Comparison of ENCODE assay signal across 8 mouse cellular contexts in the genomic region with DNA sequence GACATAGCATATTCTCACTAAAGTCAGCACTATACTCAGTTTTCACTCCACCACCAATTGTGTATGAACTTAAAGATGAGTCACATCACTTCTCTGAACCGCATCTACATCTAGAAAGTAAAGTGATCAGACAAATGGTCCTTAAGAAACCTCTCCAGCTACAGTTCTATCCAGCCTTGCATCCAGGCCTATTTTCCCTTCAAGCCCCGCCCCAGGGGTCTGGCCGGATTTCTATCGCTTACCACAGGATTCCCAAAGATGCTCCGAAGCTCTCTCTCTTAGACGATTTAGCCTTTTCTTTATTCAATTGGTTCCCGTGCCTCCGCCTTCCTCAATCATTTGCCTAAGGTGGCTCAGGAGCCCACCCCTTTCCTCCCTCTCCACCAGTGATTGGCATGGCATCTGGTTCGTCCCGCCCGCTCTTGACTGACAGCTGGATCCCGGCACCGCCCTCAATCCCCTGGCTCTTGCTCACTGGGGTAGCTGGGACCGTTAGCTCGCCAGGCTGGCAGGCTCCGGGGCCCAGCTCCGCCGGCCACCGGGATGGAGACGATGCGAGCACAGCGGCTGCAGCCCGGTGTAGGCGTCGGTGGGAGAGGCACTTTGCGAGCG. TPM values are rescaled to one million over a fixed set of nuclear protein-coding genes. Genes with fewer than 3 reads are reported as not detected.
DNase-seq lines count a peak whose midpoint lies in the region; ATAC-seq and TF ChIP-seq lines count a peak whose summit lies in the region.

A gene (plus strand): TSS at position 511 of the 612 bp plus-strand sequence.

- TF ChIP-seq CTCF in kidney, postnatal 0 days (IDR thresholded peaks at IDR 0.05; ENCODE audit: low read depth), result no peak

- peaks cover 74% of the 10 kb centered on the region for H3K4me1 ChIP-seq in heart, embryonic 13.5 days
- peaks cover 25% of the 10 kb centered on the region for H3K4me1 ChIP-seq in kidney, postnatal 0 days (replicated peaks; ENCODE audit: insufficient read depth, low read length)
- peaks cover 45% of the 10 kb centered on the region for H3K4me1 ChIP-seq in liver, embryonic 13.5 days (replicated peaks)
- H3K4me1 ChIP-seq in stomach, embryonic 14.5 days (ENCODE audit: control insufficient read depth, insufficient read depth, low read length), result peaks cover 37% of the 10 kb centered on the region; the same call in 1 of the 2 replicates

- peak within 1 kb of the TSS; percentile 83 for H3K4me3 ChIP-seq in heart, embryonic 13.5 days
- H3K4me3 ChIP-seq in kidney, postnatal 0 days (replicated peaks; ENCODE audit: low read depth, low read length), result peak within 1 kb of the TSS; percentile 72
- peak within 1 kb of the TSS; percentile 67 for H3K4me3 ChIP-seq in liver, embryonic 13.5 days (replicated peaks)
- H3K4me3 ChIP-seq in stomach, embryonic 14.5 days (ENCODE audit: low read depth, low read length), result peak within 1 kb of the TSS; percentile 54

- peak within 1 kb of the TSS; percentile 97 for H3K9ac ChIP-seq in heart, embryonic 13.5 days
- peak within 1 kb of the TSS; percentile 81 for H3K9ac ChIP-seq in kidney, postnatal 0 days (ENCODE audit: low read depth, low read length)
- H3K9ac ChIP-seq in liver, embryonic 13.5 days, result peak within 1 kb of the TSS; percentile 71
- peak within 1 kb of the TSS; percentile 88 for H3K9ac ChIP-seq in stomach, embryonic 14.5 days (replicated peaks; ENCODE audit: low read depth, low read length)

- H3K27ac ChIP-seq in heart, embryonic 13.5 days (replicated peaks), result peak within 1 kb of the TSS; percentile 99
- H3K27ac ChIP-seq in kidney, postnatal 0 days, result peak within 1 kb of the TSS; percentile 95
- peak within 1 kb of the TSS; percentile 64 for H3K27ac ChIP-seq in liver, embryonic 13.5 days
- peak within 1 kb of the TSS; percentile 96 for H3K27ac ChIP-seq in stomach, embryonic 14.5 days (ENCODE audit: low read length)

- H3K36me3 ChIP-seq in heart, embryonic 13.5 days, result peaks cover 18% of the 10 kb centered on the region
- H3K36me3 ChIP-seq in kidney, postnatal 0 days (ENCODE audit: insufficient read depth, low read length), result no peaks in the 10 kb centered on the region
- H3K36me3 ChIP-seq in liver, embryonic 13.5 days, result no peaks in the 10 kb centered on the region
- no peaks in the 10 kb centered on the region for H3K36me3 ChIP-seq in stomach, embryonic 14.5 days (ENCODE audit: control insufficient read depth, insufficient read depth, low read length)

- DNase-seq in brain, embryonic 18.5 days (ENCODE audit: low read depth, low spot score), result peak; percentile 95
- peak; percentile 95 for DNase-seq in fibroblast of lung, adult 2 months (ENCODE audit: low read depth)
- peak; percentile 100 for DNase-seq in kidney, postnatal 0 days (ENCODE audit: low spot score)
- DNase-seq in liver, embryonic 13.5 days, result peak; percentile 77
- DNase-seq in natural killer cell, adult 2 months (ENCODE audit: low spot score in 2 of 2), result peak; percentile 50 to 75

- peak; percentile 96 for ATAC-seq in CD4-positive, CD25-positive, alpha-beta regulatory T cell, adult 4 months
- ATAC-seq in heart, embryonic 13.5 days (ENCODE audit: extremely low read depth, insufficient number of reproducible peaks, low FRiP score, low TSS enrichment), result peak; percentile 69
- ATAC-seq in kidney, postnatal 0 days (replicated peaks; ENCODE audit: low FRiP score, low read depth), result peak; percentile 90
- peak; percentile 94 for ATAC-seq in liver, embryonic 13.5 days (ENCODE audit: low read depth)
- ATAC-seq in stomach, embryonic 14.5 days (ENCODE audit: insufficient number of reproducible peaks, insufficient read depth, low FRiP score, low read depth), result peak; percentile 90

- H3K4me2 ChIP-seq in heart, embryonic 13.5 days, result peak within 1 kb of the TSS; percentile 72
- peak within 1 kb of the TSS; percentile 84 for H3K4me2 ChIP-seq in kidney, postnatal 0 days (ENCODE audit: low read length)
- peak within 1 kb of the TSS; percentile 85 for H3K4me2 ChIP-seq in liver, embryonic 13.5 days
- peak within 1 kb of the TSS; percentile 60 for H3K4me2 ChIP-seq in stomach, embryonic 14.5 days (replicated peaks; ENCODE audit: low read depth, low read length)

- no peaks in the 10 kb centered on the region for H3K9me3 ChIP-seq in heart, embryonic 13.5 days
- H3K9me3 ChIP-seq in kidney, postnatal 0 days (replicated peaks; ENCODE audit: low read length), result no peaks in the 10 kb centered on the region
- H3K9me3 ChIP-seq in liver, embryonic 13.5 days (replicated peaks), result no peaks in the 10 kb centered on the region
- no peaks in the 10 kb centered on the region for H3K9me3 ChIP-seq in stomach, embryonic 14.5 days (ENCODE audit: control insufficient read depth, low read depth, low read length)

- WGBS in heart, embryonic 13.5 days, result under 1% methylated on average over 27 of the region's 27 CpGs
- whole genome bisulfite sequencing in kidney, postnatal 0 days, result 1% methylated on average over 27 of the region's 27 CpGs
- WGBS in liver, embryonic 13.5 days (ENCODE audit: insufficient replicate concordance), result 2% methylated on average over 27 of the region's 27 CpGs
- 2% methylated on average over 27 of the region's 27 CpGs for WGBS in stomach, embryonic 14.5 days

- H3K27me3 ChIP-seq in heart, embryonic 13.5 days (replicated peaks), result no peaks in the 10 kb centered on the region
- H3K27me3 ChIP-seq in kidney, postnatal 0 days (ENCODE audit: insufficient read depth, low read length), result 0 out of 2 replicates have a peak, but pooled peaks cover 2% of the 10 kb centered on the region
- H3K27me3 ChIP-seq in liver, embryonic 13.5 days, result peaks cover 77% of the 10 kb centered on the region
- no peaks in the 10 kb centered on the region for H3K27me3 ChIP-seq in stomach, embryonic 14.5 days (ENCODE audit: control insufficient read depth, insufficient read depth, low read length)

RNA-seq across cellular contexts. Expression of the gene that starts here (rescaled TPM):
- polyA plus RNA-seq in CD4-positive, CD25-positive, alpha-beta regulatory T cell, adult 4 months (2017; shearing (Covaris generic)), result under 1 TPM; 0.41 to 0.77 TPM
- 4.6 and 5.2 TPM in 2 replicates for polyA plus RNA-seq in heart, embryonic 13.5 days (2015; fragmentation: Nextera tagmentation; extraction: Ambion mirVana)
- 4.9 and 5.2 TPM in 2 replicates for polyA plus RNA-seq in kidney, postnatal 0 days (2015; fragmentation: Nextera tagmentation; extraction: Ambion mirVana)
- 0.73 and 0.87 TPM in 2 replicates for polyA plus RNA-seq in liver, embryonic 13.5 days (2015; fragmentation: Nextera tagmentation; extraction: Ambion mirVana)
- 10.6 TPM in 2 replicates for polyA plus RNA-seq in stomach, embryonic 14.5 days (2014; fragmentation: Nextera tagmentation; extraction: Ambion mirVana)

Comparison
In these comparisons a context has a peak if more than half of its experiments do, and no peak if none do; other contexts are left out.
1. Peak in every context shown above with its lines: DNase-seq, ATAC-seq, H3K4me3 ChIP-seq and H3K27ac ChIP-seq.
2. Peak in ATAC-seq in CD4-positive, CD25-positive, alpha-beta regulatory T cell, adult 4 months; RNA of the gene not detected or under 1 TPM.
3. Peak in DNase-seq, ATAC-seq, H3K4me3 ChIP-seq, H3K27ac ChIP-seq, H3K9ac ChIP-seq and H3K4me2 ChIP-seq in liver, embryonic 13.5 days; RNA of the gene not detected or under 1 TPM.